Mouse (Mus musculus) liver, adult 2 months (tissue): Measurements from ENCODE around the gene Nfkbid.

Experiments
- CTCF ChIP-seq: fragments of 200-500 bp; IDR thresholded peaks from 2 replicates; pipeline ENCODE4 v1.5.1; 2011; ENCODE audit warnings: low read depth, low read length, control low read depth
- POLR2A ChIP-seq: fragments of 200-500 bp; IDR thresholded peaks from 2 replicates; pipeline ENCODE4 v1.6.1; 2011; ENCODE audit warnings: low read length, control low read depth; ENCODE audit not compliant: insufficient read depth; ENCODE audit errors: extremely low read depth

GRCm38 (mm10) chr7:30392746-30393520 is 28.6 kb upstream of the Nfkbid start:
- no peak for TF ChIP-seq CTCF
- TF ChIP-seq POLR2A, result no peak
